Mouse (Mus musculus) cerebellum, adult 2 months (tissue): ENCODE measurements around the gene Arf3. TPM values are rescaled to one million over a fixed set of nuclear protein-coding genes. Genes with fewer than 3 reads are reported as not detected.

ENCODE experiments used
- DNase-seq, 2 experiments: peaks; one replicate each; pipeline ENCODE4 v3.0.0; 2021
- H3K27ac ChIP-seq: fragments of 200-500 bp; 2 replicates; pipeline ENCODE4 v1.5.1; 2012; ENCODE audit warnings: low read length, control low read depth, inconsistent platforms; ENCODE audit not compliant: insufficient read depth
- H3K27me3 ChIP-seq: fragments of 200-500 bp; 2 replicates; pipeline ENCODE4 v1.6.1; 2012; ENCODE audit warnings: inconsistent platforms, mild to moderate bottlenecking, low read length, moderate library complexity; ENCODE audit not compliant: control insufficient read depth, insufficient read depth
- H3K4me1 ChIP-seq: fragments of 200-500 bp; 2 replicates; pipeline ENCODE4 v1.6.1; 2011; ENCODE audit warnings: low read length; ENCODE audit not compliant: control insufficient read depth, insufficient read depth
- H3K4me3 ChIP-seq: fragments of 200-500 bp; replicated peaks from 2 replicates; pipeline ENCODE3; 2011; ENCODE audit warnings: mild to moderate bottlenecking, low read depth, low read length, control low read depth; ENCODE audit not compliant: insufficient read depth
- CTCF ChIP-seq: fragments of 200-500 bp; IDR thresholded peaks from 2 replicates; pipeline ENCODE4 v1.5.1; 2011; ENCODE audit warnings: low read depth, mild to moderate bottlenecking, control low read depth, low read length, moderate library complexity, borderline replicate concordance; ENCODE audit not compliant: insufficient read depth
- POLR2A ChIP-seq: fragments of 200-500 bp; IDR thresholded peaks from 2 replicates; pipeline ENCODE4 v1.6.1; 2011; ENCODE audit warnings: low read length, control low read depth, borderline replicate concordance; ENCODE audit not compliant: insufficient read depth
- WGBS: fragments of 180-500 bp; shearing (Covaris S2); methylation state at CpG from one replicate; pipeline ENCODE4 v1.1.7; 2018; 5-methylcytosine and 5-hydroxymethylcytosine counted together
- polyA plus RNA-seq: library from polyadenylated mRNA; depleted of rRNA; stranded (reverse); fragments of >200 nt; gene quantifications from 2 replicates; pipeline ENCODE4 v1.2.3, GENCODE M21; 2012

Gene Arf3
- polyA plus RNA-seq, 1 experiment = 210 TPM

DNA sequence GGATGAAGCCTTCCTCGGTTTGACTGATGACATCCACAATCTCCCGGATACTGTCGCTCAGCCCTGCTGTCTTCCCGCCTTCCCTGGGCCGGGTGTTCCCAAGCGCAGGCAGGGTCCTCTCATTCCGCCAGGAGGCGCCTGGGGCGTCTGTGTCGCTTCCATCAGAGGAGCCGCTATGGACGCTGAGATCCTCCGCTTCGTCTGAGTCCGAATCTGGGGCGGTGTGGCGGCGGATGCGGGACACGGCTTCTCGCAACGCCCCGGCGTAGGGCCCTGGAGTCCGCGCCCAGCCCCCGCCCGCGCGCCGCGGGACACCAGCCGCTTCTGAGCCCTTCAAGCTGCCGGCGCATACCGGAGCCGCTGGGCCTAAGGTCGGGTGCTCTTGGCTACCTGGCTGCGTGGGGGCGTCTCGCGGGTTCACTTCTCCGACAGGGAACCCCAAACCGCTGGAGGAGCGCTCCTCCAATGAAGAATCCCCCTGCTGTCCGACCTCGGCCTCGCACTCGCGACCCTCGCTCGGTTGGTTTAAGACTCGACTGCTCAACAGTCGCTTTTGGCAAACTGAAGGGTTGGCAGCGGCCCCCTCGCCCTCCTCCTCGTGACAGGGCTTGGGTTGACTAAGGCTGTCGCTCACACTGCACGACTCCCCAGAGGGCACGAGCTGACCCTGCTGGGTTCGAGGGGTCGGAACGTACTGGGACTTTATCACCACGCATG, 42.5 kb upstream of the Arf3 start:
- Histone ChIP-seq H3K4me1 (peaks cover 6% of the 10 kb centered on the region; the same call in 1 of the 2 replicates), H3K27ac (no peak overlapping the region), H3K27me3 (peaks cover 3% of the 10 kb centered on the region; the same call in 1 of the 2 replicates), H3K4me3 (peak overlapping the region; percentile 46)
- 3% methylated on average over 63 of the region's 64 CpGs for WGBS
- peak; percentile 65 to 72 for DNase-seq
- TF ChIP-seq POLR2A = no peak
- TF ChIP-seq CTCF = peak; percentile 45; the same call in 1 of the 2 replicates

DNA sequence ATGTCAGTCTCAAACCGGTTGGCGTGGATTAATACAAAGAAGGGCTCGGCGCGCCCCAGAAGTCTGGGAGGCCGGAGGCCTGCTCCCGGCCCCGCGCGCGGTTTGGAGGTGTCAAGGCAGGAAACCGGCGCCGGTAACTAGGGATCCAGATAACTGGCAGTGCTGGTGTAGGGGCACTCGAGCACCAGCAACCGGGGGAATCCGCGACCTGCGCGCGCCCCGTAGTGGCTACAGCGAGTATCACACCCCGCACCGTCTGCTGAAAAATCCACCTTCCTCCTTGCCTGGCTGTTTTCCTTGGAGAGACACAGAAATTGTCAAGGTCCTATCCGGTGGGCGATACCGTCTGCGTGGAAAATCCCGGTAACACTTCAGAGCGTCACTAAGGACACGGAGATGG, 41.0 kb upstream of the Arf3 start:
- Histone ChIP-seq H3K4me3 (no peak overlapping the region), H3K27me3 (peaks cover 3% of the 10 kb centered on the region; the same call in 1 of the 2 replicates), H3K4me1 (peaks cover 6% of the 10 kb centered on the region; the same call in 1 of the 2 replicates), H3K27ac (no peak overlapping the region)
- TF ChIP-seq CTCF (peak; percentile 77), POLR2A (no peak)
- under 1% methylated on average over 32 of the region's 32 CpGs for WGBS
- peak; percentile 84 to 92 for DNase-seq

DNA sequence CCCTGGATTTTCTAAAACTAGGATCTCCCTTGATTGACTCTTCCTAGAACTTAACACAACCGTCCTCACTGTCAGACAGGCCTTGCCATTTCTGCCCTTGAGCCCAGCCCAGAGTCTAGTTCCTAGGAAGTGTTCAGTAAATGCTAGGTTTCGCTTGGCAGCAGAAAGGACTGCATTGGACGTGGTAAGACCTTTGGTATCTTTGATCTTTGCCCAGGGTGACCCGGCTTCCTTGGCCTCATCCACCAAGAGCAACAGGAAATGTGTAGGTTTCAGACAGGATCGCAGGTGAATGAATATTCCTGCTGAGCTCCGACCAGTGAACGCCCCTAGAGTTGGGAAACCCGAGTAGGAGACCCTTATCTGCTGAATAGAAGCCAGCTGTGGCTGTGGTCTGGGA, 39.9 kb upstream of the Arf3 start:
- no peak for TF ChIP-seq POLR2A
- TF ChIP-seq CTCF = no peak
- Histone ChIP-seq H3K27me3 (peaks cover 2% of the 10 kb centered on the region; the same call in 1 of the 2 replicates), H3K4me3 (no peak overlapping the region), H3K4me1 (peaks cover 1% of the 10 kb centered on the region), H3K27ac (no peak overlapping the region)
- WGBS = 40% methylated on average over 8 of the region's 8 CpGs
- DNase-seq = no peak

DNA sequence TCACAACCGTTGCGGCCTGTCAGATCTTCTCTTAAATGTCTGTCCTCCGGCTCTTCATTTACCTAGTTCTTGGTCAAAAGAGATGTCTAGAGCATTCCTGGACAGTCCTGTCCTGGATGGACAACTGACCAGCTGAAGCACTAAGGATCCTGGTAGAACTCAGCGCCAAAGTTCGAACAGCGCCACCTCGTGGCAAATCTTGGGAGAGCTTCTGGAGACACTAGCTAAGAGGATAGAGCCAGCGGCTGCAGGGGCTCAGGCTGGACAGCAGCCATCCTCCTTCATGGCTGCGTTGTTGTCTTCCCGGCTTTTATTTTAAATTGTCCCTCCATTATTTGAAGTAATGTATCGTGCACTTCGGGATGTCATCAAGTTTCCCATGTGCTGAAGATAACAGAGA, 36.4 kb upstream of the Arf3 start:
- Histone ChIP-seq H3K27me3 (peaks cover 2% of the 10 kb centered on the region; the same call in 1 of the 2 replicates), H3K27ac (no peak overlapping the region), H3K4me3 (no peak overlapping the region), H3K4me1 (no peaks in the 10 kb centered on the region; the same call in 1 of the 2 replicates)
- peak; percentile 61 to 80 for DNase-seq
- WGBS = 10% methylated on average over 12 of the region's 12 CpGs
- TF ChIP-seq CTCF = peak; percentile 80; the same call in 1 of the 2 replicates
- TF ChIP-seq POLR2A = no peak

DNA sequence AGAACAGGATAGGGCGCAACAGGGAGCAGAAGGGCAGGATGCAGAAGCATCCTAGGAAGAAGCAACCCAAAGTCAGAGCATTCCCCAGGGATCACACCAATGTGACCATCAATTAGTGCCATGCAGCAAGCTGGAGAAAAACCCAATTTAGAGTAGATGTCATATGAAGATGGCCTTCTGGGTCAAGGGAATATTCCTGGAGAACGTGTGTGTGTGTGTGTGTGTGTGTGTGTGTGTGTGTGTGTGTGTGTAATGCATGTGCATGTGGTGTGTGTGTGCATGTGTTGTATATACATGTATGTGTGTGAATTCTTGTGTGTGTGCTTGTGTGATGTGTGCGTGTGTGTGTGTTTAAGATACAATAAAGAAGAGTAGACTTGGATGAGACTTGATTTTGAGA, 35.9 kb upstream of the Arf3 start:
- WGBS = 55% methylated on average over 3 of the region's 3 CpGs
- Histone ChIP-seq H3K4me3 (no peak overlapping the region), H3K4me1 (no peaks in the 10 kb centered on the region; the same call in 1 of the 2 replicates), H3K27ac (no peak overlapping the region), H3K27me3 (peaks cover 2% of the 10 kb centered on the region; the same call in 1 of the 2 replicates)
- TF ChIP-seq POLR2A = no peak
- no peak for TF ChIP-seq CTCF
- DNase-seq = no peak

DNA sequence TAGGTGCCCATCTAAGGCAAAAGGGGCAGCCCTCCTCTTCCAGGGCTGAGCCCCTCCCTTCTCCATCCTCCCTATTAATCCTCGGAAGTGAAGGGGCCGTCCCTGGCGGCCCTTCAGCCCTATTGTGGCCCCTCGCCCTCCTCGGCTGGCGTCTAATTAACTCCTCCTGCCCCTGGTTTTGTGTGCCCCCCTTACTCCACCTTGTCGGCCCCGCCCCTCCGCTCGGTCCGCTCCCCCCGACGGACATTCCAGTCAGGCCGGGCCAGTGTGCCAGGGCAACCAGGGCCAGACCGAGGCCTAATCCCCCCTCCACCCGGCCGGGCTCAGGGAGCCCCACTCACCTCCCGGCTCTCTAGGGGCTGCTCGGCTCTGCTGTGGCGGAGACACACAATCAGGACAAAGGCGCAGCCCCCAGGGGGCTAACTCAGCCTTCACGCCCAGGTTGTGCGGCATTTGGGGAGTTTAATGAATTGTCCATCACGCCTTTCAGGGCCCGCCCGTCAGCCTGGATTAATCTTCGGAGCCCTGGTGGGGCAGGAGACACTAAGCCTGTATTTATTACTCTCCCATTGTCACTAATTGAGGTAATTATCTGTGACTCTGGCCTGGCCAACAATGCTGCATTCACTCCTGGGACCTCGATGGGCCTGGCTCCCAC, 35.0 kb upstream of the Arf3 start:
- no peak for DNase-seq
- WGBS = 15% methylated on average over 28 of the region's 28 CpGs
- H3K27ac ChIP-seq = no peak overlapping the region

DNA sequence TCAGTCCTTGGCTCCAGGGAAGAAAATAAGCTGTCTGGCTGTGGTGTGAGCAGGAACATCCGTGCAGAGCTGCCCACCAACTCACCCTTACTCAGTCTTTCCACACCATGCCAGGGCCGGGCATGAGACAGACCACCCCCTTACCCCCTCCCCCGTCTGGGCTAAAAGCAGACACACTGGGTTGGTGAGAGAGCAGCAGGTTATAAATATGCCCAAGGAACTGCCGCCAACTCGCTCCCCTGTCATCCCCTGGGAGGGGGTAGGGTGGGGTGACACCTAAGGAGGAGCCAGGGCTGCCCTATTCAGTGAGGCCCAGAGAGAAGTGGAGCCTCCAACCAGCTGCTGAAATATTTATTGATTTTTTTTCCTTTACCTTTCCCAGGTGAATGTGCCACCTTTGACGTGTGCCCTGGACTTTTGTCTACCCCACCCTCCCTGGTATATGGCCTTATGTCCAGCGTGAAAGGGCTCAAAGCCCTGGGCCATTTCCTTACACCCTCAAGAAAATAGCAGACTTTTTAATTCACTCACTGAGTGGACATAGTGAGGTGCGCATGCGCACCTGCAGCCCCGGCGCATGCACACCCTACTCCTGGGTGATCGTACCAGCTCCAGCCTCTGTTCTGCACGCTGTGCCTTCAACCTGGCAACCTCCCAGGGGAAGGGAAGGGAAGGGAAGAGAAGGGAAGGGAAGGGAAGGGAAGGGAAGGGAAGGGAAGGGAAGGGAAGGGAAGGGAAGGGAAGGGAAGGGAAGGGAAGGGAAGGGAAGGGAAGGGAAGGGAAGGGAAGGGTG, 34.0 kb upstream of the Arf3 start:
- DNase-seq = no peak
- Histone ChIP-seq H3K4me1 (peaks cover 3% of the 10 kb centered on the region; the same call in 1 of the 2 replicates), H3K4me3 (no peak overlapping the region), H3K27ac (no peak overlapping the region), H3K27me3 (peaks cover 2% of the 10 kb centered on the region; the same call in 1 of the 2 replicates)
- TF ChIP-seq CTCF (no peak), POLR2A (no peak)
- WGBS = 6% methylated on average over 13 of the region's 13 CpGs

More for the DNA sequence above, 35.0 kb upstream of the Arf3 start:
- Histone ChIP-seq H3K27me3 (peaks cover 2% of the 10 kb centered on the region; the same call in 1 of the 2 replicates), H3K4me1 (no peaks in the 10 kb centered on the region; the same call in 1 of the 2 replicates), H3K4me3 (no peak overlapping the region)
- no peak for TF ChIP-seq CTCF
- TF ChIP-seq POLR2A = no peak
